Mouse (Mus musculus) kidney, adult 9 months (tissue): ENCODE measurements around the gene Ptpn1.
A peak's percentile ranks its signal among the peaks of the same experiment; 100 is the strongest.

Experiments used
- DNase-seq: peaks from one replicate; pipeline ENCODE4 v3.0.0; 2022

Ptpn1 gene

DNA sequence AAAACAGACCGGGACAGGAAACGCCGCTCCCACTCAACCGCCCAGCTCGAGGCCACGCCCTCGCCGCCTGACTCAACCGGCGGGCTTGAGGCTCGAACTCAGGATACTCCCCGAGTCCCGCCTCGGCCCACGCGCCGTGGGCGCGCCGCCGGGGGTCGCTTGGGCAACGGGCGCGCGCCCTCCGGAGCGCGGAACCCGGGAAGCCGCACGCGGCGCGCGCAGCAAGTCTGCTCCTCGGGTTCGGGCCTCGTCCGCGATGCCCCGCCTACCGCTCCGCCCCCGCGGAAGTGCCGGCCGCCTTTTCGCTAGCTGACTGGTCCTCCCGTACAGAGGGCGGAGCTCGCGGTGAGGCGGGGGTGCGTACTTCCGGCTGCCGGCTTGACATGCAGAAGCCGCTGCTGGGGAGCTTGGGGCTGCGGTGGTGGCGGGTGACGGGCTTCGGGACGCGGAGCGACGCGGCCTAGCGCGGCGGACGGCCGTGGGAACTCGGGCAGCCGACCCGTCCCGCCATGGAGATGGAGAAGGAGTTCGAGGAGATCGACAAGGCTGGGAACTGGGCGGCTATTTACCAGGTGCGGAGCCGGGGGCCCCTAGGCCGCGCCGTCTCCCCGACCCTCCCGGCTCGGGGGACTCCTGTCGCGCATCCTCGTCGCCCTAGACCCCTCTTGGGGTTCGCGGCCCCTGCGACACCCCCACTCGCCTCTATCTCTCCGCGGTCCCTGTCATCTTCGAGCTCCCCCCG, at the start of gene Ptpn1:
Gene Ptpn1, plus strand, starts transcription at position 73 of the 742 bp plus-strand sequence.
- DNase-seq: peak; percentile 99

- no peak for DNase-seq
Observed at GRCm38 (mm10) chr2:167886485-167886884, 45.4 kb upstream of the Ptpn1 start.

DNA sequence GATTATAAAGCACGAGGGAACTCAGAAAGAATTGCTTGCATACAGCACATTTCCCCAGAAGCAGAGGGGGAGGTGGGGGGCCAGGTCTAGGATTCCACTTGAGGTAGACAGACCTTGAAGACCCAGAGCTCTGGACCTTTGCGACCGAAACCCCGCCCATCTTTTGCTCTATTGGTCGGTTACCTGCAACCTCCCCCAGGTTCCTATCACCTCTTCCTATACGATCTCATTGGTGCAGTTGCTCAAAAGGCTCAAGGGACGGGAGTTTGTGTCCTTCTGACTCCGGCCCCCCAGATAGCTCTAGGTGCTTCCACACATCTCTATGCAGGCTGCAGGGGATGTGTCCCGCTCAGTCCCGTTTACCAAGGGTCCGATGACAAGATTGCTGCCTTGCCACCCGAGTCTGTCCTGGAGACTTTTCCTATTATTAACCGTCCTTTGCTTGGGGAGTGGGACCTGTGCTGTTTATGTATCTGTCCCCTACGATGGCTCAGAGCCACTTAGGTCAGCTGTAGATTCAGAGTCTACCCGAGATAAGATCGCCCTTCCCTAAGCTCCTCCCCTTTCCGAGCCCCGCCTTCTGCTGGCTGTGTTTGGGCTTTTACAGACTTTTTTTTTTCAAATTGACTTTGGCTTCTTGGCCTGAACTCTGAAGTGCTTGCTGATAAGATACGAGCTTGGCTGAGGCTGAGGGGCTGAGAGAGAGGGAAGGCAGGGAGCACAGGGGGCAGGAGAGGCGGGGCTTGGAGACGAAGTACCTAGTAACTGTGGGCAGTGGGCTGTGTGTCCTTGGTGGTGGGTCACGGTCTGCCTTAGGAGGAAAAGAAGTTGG, 44.1 kb upstream of the Ptpn1 start:
- peak; percentile 77 for DNase-seq

- DNase-seq: no peak
Observed at GRCm38 (mm10) chr2:167888834-167889233, 43.0 kb upstream of the Ptpn1 start.

DNA sequence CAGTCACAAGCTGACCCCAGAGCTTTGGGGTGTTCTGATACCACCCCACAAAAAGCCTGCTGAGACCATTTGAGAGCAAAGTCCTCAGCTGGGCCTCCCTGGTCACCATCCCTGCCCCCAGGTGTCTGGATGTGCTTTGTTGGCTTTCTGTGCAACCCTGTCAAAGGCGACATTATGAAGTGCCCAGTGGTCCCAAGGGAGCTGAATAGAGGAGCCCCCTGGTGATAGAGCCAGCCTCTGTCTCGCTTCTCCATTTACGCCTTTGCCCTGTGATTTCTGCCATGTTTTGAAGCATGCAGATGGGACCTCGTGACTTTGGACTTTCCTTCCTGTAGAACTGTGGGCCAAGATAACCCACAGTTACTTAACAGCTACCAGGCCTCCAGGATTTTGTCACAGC, 42.0 kb upstream of the Ptpn1 start:
- no peak for DNase-seq

DNA sequence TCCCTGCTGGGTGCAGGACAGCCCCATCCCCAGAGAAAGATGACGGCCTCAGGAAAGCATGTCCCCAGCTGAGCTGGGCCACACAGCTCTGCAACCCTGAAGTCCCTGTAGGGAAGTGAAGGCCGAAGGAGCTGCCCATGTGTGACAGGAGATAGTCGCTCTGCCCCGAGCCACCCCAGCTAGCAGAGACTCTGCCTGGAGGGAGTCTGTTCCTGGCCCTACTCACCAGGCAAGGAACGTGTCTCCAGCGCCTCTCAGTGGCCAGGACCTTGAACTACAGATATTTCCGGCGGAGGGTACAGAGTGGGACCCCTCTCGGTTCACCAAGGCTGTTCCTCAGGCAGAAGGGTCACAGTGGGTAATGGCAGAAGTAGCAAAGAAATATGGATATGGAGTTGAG, 39.9 kb upstream of the Ptpn1 start:
- DNase-seq: peak; percentile 64

DNA sequence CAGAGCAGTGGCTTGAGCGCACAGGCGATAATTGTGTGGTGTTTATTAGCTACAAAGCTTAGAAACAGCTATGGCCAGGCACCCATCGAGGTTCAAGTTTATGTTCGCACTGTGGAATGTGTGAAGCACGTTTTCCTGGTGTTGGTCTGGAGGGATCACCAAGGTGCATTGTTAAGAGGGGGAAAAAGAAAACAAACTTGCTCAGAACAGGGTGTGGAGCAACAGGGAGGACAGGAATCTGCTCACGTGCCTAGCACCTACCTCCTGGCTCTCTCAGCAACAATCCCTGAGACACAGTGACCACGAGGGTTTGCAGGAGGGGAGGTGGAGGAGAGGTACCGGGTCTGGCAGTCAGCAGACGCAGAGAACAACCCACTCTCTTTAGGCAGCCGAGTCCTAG, 38.2 kb upstream of the Ptpn1 start:
- no peak for DNase-seq

GRCm38 (mm10) chr2:167894948-167895372, 36.9 kb upstream of the Ptpn1 start:
- DNase-seq: peak; percentile 80

DNA sequence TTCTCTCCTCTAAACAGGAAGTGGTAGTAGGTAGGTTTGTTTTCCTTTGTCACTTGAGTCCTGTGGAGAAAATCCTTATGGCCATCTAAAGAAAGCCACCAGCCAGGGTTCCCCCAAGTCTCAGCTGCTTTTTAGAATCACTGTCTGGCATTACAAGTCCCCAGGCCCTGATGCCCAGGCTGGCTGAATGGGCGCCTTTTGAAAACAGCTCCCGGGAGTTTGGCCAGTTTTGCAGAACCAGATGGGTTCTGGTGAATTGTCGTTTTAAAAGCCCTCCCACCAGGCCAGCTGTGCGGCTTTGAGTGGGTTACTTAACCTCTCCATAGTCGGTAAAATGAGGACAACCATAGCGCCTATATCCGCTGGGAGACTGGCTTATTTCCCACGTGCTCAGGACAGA, 34.0 kb upstream of the Ptpn1 start:
- no peak for DNase-seq

DNA sequence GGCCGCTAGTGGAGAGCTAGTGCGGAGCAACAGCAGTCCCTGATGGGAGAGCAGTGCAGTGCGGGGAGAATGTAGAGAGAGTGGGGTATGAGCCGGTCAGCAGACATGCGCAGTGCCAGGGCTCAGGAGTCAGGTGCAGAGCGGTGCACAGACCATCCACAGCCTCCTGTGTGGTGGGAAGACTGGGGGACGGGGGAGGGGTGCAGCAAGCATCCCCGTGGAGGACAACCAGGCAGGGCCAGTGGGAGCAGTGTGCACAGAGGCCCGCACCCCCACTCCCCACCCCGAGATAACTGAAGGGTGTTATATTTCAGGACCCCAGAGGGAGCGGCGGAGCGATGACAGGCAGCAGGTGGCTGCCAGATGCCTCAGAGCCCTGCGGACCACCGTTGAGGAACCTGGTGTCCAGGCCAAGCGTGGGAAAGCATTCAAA, 31.9 kb upstream of the Ptpn1 start:
- DNase-seq: no peak

- no peak for DNase-seq
Observed at GRCm38 (mm10) chr2:167902116-167902703, 29.6 kb upstream of the Ptpn1 start.

DNA sequence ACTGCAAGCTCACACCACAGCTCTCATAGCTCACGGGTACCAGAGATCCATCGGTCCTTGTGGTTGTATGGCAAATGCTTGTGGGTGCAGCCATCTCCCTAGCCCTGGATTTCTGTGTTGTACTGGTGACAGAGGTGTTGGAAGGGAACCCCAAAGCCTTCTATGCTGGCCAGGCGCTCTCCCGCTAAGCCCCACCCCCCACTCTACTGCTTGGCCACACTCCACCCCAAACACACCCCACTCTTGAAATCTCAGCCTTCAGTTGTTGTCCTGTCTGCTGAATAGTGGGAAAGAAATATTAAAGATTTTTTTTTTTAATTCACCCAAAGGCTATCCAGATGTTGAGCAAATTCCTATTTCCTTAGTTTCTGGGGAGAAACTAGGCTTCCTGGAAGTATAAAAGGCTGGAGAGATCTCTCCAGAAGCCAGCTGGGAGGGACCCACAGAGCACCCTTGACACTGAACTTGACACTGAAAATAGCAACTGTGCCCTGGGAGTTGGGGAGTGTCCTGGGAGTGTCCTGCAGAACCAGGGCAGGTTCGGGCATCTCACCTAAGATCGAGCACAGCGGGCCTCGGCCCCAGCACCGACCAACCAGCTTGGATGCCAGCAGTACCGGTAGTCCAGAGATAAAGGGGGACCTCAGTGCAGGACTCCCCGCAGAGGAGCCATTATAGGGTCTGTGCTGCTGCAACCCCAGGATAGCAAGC, 28.5 kb upstream of the Ptpn1 start:
- DNase-seq: no peak

DNA sequence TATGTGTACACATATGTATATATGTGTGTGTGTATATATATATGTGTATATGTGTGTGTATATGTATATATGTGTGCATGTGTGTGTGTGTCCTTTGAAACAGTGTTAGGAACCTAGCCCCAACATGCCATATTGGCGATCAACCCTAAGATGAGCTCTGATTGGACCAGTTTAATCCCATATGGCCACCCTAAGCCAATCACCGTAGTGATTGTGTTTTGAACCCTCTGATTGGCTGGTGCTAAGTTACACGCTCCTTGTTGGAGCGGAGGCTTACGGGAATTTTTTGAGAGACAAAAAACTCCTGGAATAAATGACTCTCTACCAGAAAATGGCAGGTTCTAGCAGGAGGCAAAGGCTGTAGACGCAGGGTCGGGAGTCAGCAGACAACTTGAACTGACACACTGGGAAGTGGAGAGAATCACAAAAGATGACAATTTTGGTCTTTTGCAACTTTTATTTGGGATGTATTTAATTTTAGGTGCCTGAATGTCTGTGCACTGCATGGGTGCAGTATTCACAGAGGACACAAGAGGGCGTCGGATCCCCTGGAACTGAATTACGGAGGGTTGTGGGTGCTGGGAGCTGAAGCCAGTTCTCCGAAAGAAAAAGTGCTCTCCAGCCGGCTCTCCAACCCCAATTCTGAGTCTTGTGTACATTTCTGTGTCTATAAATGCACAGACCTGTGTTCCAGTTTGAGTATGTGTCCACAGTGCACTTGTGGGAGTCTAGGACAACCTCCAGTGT, 27.1 kb upstream of the Ptpn1 start:
- no peak for DNase-seq

DNA sequence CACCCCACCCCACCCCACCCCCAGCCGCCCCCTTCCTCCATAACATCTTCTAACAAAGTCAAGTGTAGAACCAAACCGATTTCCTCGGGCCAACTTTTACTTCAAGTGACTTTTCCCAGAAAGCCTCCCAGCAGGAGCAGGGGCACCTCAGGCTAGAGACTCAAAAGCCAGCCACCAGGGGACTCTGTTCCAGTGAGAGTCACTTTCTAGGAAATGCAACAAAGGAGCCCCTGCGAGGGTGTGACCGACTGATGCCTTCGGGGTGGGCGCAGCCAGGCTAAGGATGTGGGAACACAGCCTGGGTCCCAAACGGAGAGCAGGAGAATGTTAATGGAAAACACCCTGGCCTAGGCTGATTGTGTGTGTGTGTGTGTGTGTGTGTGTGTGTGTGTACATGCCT, 26.3 kb upstream of the Ptpn1 start:
- no peak for DNase-seq

- DNase-seq: no peak
Observed at GRCm38 (mm10) chr2:167906729-167907128, 25.1 kb upstream of the Ptpn1 start.

- no peak for DNase-seq
Observed at GRCm38 (mm10) chr2:167909531-167910177, 22.2 kb upstream of the Ptpn1 start.

- no peak for DNase-seq
Observed at GRCm38 (mm10) chr2:167910178-167910540, 21.7 kb upstream of the Ptpn1 start.

- no peak for DNase-seq
Observed at GRCm38 (mm10) chr2:167911511-167911910, 20.3 kb upstream of the Ptpn1 start.

GRCm38 (mm10) chr2:167919081-167919480, 12.8 kb upstream of the Ptpn1 start:
- DNase-seq: no peak

DNA sequence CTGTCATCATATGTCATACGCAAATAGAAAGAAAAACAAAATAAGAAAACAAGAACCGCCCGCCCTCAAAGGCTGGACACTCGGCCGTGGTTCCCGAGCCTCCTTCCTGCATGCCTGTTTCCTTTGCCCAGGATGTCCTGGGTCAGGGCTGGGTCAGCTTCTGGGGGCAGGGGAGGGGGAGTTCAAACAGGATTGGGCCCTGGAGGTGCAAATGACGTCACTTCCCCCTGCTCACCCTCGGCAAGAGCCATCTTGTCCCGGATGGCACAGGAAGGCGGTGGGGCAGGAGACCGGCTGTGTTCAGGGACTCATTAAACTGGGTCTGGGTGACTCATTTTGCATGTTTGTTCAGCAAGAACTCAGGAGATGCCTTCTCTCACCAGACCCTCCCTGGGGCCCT, 11.8 kb upstream of the Ptpn1 start:
- DNase-seq: peak; percentile 55

DNA sequence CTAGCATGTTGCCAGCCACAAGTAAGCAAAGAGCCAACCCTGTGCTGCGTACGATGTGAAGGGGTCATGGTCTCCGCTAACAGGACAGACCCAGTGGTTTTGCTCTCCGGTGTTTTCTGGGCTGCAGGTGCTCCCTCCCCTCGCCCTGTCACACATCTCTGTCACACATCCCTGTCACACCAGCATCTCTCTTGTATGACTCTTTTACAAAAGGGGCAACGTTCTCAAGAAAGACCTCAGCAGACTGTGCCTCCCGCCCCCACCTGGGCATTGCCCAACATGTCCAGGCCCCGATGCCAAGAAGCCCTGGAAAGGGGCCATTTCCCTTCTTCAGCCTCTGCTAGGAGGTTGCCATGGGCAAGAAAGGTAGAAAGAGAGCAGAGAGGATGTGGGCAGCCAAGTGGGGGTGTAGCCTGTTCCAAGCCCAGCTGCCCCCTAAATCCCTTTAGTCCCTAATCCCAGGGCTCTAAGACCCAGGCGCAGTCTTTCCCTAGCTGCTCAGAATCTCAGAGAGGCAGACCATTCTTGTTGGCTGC, 10.8 kb upstream of the Ptpn1 start:
- no peak for DNase-seq

- DNase-seq: no peak
Observed at GRCm38 (mm10) chr2:167921823-167922222, 10.0 kb upstream of the Ptpn1 start.
